Mouse (Mus musculus): ENCODE measurements around the gene Pi4kb.
"Not testable (repeated sequence)": the region's sequence is repeated elsewhere in the genome, so short reads cannot be mapped to it uniquely, and the experiment has no call there.

DNA sequence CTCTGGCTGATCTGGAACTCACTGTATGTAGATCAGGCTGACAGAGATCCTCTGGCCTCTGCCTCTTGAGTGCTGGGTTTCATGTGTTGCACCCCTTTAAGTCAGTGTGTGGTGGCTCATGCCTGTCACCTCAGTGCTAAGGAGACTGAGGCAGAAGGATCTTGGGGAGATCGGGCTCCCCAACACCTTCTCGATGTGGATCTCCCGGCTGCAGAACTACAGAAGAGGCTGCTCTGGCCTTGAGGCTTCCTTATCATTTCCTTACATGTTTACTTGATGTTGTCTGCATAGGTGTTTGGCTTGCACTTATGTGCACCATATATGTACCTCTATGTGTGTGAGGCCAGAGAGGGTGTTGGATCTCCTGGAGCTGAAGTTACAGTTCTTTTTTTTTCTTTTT is 40.0 kb upstream of the Pi4kb start:
- not testable (repeated sequence) for TF ChIP-seq POLR2A, CTCF (IDR thresholded peaks at IDR 0.05; ENCODE audit: insufficient read depth, low read depth, low read length)

Measured in olfactory bulb, adult 2 months (tissue).